ENCODE assay signal across 9 mouse cellular contexts in genomic region chr5:151110461-151110908, GRCm38 (mm10).
DNase-seq lines count a peak whose midpoint lies in the region; ATAC-seq and TF ChIP-seq lines count a peak whose summit lies in the region.
"Had no signal": no experiment of that assay in that cellular context is flagged by ENCODE, and none has a peak within 500 bp of the region (broad histone marks: within the 10 kb centered on the region; RNA-seq: fewer than 3 reads in every experiment).

No protein-coding gene starts in this region.

- H3K4me3 ChIP-seq in embryonic facial prominence, embryonic 13.5 days: no peak overlapping the region
- no peak overlapping the region for H3K4me3 ChIP-seq in embryonic facial prominence, embryonic 10.5 days
- no peak overlapping the region for H3K4me3 ChIP-seq in embryonic facial prominence, embryonic 15.5 days (replicated peaks)
- H3K4me3 ChIP-seq in layer of hippocampus, adult 2 months: peak overlapping the region; percentile 30; the same call in 1 of the 2 replicates
- H3K4me3 ChIP-seq in midbrain, embryonic 10.5 days: no peak overlapping the region
- H3K4me3 ChIP-seq: heart, embryonic 15.5 days had no signal

- no peak overlapping the region for H3K9ac ChIP-seq in embryonic facial prominence, embryonic 13.5 days
- H3K9ac ChIP-seq in embryonic facial prominence, embryonic 15.5 days: no peak overlapping the region
- H3K9ac ChIP-seq: heart, embryonic 15.5 days had no signal

- 36% methylated on average over 6 of the region's 6 CpGs for WGBS in embryonic facial prominence, embryonic 13.5 days
- WGBS in embryonic facial prominence, embryonic 10.5 days: 39% methylated on average over 6 of the region's 6 CpGs
- 23% methylated on average over 6 of the region's 6 CpGs for WGBS in embryonic facial prominence, embryonic 15.5 days
- WGBS in midbrain, embryonic 10.5 days: 70% methylated on average over 6 of the region's 6 CpGs

- peaks cover 16% of the 10 kb centered on the region for H3K4me1 ChIP-seq in embryonic facial prominence, embryonic 13.5 days
- H3K4me1 ChIP-seq in embryonic facial prominence, embryonic 10.5 days: peaks cover 31% of the 10 kb centered on the region
- peaks cover 12% of the 10 kb centered on the region for H3K4me1 ChIP-seq in embryonic facial prominence, embryonic 15.5 days
- 0 out of 2 replicates have a peak, but pooled peaks cover 2% of the 10 kb centered on the region for H3K4me1 ChIP-seq in midbrain, embryonic 10.5 days

- DNase-seq in embryonic facial prominence, embryonic 10.5 days (ENCODE audit: low spot score): no peak
- peak; percentile 68 to 74 for DNase-seq in layer of hippocampus, adult 2 months (ENCODE audit: low spot score in 2 of 2)
- peak; percentile 36 to 44 for DNase-seq in lung, postnatal 4 days
- DNase-seq in embryo, embryonic 9.5 days (ENCODE audit: extremely low spot score): no peak
- no peak for DNase-seq in midbrain, embryonic 10.5 days (ENCODE audit: low spot score)

- no peak for ATAC-seq in embryonic facial prominence, embryonic 13.5 days (ENCODE audit: insufficient number of reproducible peaks, insufficient read depth, low FRiP score, low TSS enrichment, low read depth)
- no peak for ATAC-seq in embryonic facial prominence, embryonic 15.5 days (ENCODE audit: insufficient number of reproducible peaks, low FRiP score, low TSS enrichment, low read depth)
- no peak for ATAC-seq in erythroblast, adult 5-6 weeks (replicated peaks; ENCODE audit: low FRiP score, poor library complexity, severe bottlenecking)

- no peaks in the 10 kb centered on the region for H3K27me3 ChIP-seq in embryonic facial prominence, embryonic 13.5 days
- no peaks in the 10 kb centered on the region for H3K27me3 ChIP-seq in embryonic facial prominence, embryonic 10.5 days (replicated peaks; ENCODE audit: low read depth, poor library complexity, severe bottlenecking)
- no peaks in the 10 kb centered on the region for H3K27me3 ChIP-seq in embryonic facial prominence, embryonic 15.5 days
- H3K27me3 ChIP-seq in midbrain, embryonic 10.5 days (ENCODE audit: low read depth, poor library complexity, severe bottlenecking): no peaks in the 10 kb centered on the region
- H3K27me3 ChIP-seq: heart, embryonic 15.5 days had no signal

- 0 out of 2 replicates have a peak overlapping the region, but pooled peaks have one; percentile 18 for H3K27ac ChIP-seq in embryonic facial prominence, embryonic 13.5 days
- no peak overlapping the region for H3K27ac ChIP-seq in embryonic facial prominence, embryonic 10.5 days (replicated peaks)
- peak overlapping the region; percentile 39; the same call in 1 of the 2 replicates for H3K27ac ChIP-seq in embryonic facial prominence, embryonic 15.5 days (replicated peaks)
- peak overlapping the region; percentile 92 for H3K27ac ChIP-seq in layer of hippocampus, adult 2 months
- no peak overlapping the region for H3K27ac ChIP-seq in midbrain, embryonic 10.5 days (replicated peaks)
- H3K27ac ChIP-seq: heart, embryonic 15.5 days had no signal

- H3K9me3 ChIP-seq in embryonic facial prominence, embryonic 13.5 days: no peaks in the 10 kb centered on the region
- H3K9me3 ChIP-seq in embryonic facial prominence, embryonic 10.5 days: no peaks in the 10 kb centered on the region
- H3K9me3 ChIP-seq in embryonic facial prominence, embryonic 15.5 days (replicated peaks): no peaks in the 10 kb centered on the region
- no peaks in the 10 kb centered on the region for H3K9me3 ChIP-seq in midbrain, embryonic 10.5 days (replicated peaks)
- H3K9me3 ChIP-seq: heart, embryonic 15.5 days had no signal

- TF ChIP-seq CTCF in layer of hippocampus, adult 2 months (conservative IDR thresholded peaks at IDR 0.05): no peak

- no peak overlapping the region for H3K4me2 ChIP-seq in embryonic facial prominence, embryonic 13.5 days
- no peak overlapping the region for H3K4me2 ChIP-seq in embryonic facial prominence, embryonic 15.5 days (replicated peaks)
- H3K4me2 ChIP-seq: heart, embryonic 15.5 days had no signal

- H3K36me3 ChIP-seq in embryonic facial prominence, embryonic 13.5 days: no peaks in the 10 kb centered on the region
- no peaks in the 10 kb centered on the region for H3K36me3 ChIP-seq in embryonic facial prominence, embryonic 10.5 days (replicated peaks)
- no peaks in the 10 kb centered on the region for H3K36me3 ChIP-seq in embryonic facial prominence, embryonic 15.5 days
- H3K36me3 ChIP-seq in midbrain, embryonic 10.5 days: no peaks in the 10 kb centered on the region
- H3K36me3 ChIP-seq: heart, embryonic 15.5 days had no signal

Comparison
In these comparisons a context has a peak if more than half of its experiments do, and no peak if none do; other contexts are left out.
1. H3K27ac ChIP-seq: peak in embryonic facial prominence, embryonic 13.5 days (single experiment), embryonic facial prominence, embryonic 15.5 days (single experiment) and layer of hippocampus, adult 2 months (single experiment); none in embryonic facial prominence, embryonic 10.5 days (single experiment) and midbrain, embryonic 10.5 days (single experiment).
2. DNase-seq: peak in layer of hippocampus, adult 2 months (2 of 2) and lung, postnatal 4 days (2 of 2); none in embryonic facial prominence, embryonic 10.5 days (single experiment), embryo, embryonic 9.5 days (single experiment) and midbrain, embryonic 10.5 days (single experiment).